27 mouse cellular contexts compared by ENCODE assay signal in genomic region chr2:61436591-61436990, GRCm38 (mm10).
"Had no signal": no experiment of that assay in that cellular context is flagged by ENCODE, and none has a peak within 500 bp of the region (broad histone marks: within the 10 kb centered on the region; RNA-seq: fewer than 3 reads in every experiment).

No protein-coding gene starts in this region.

- ATAC-seq: forebrain, embryonic 13.5 days; forebrain, embryonic 14.5 days; forebrain, embryonic 15.5 days; forebrain, embryonic 16.5 days; forebrain, postnatal 0 days had no signal

- DNase-seq: cerebellum, adult 8-10 months; cerebellum, adult 9-10 months; cerebellum, adult 9-11 months; cerebellum, postnatal 10 days; cerebellum, postnatal 14 days; cerebellum, postnatal 25 days; cerebellum, postnatal 36 days; embryo, embryonic 11 days; forebrain, postnatal 0 days; gastrocnemius, adult 2 months; gastrocnemius, postnatal 10 days; gastrocnemius, postnatal 14 days; gastrocnemius, postnatal 25 days; gastrocnemius, postnatal 36 days; heart, adult 18-20 months; heart, adult 2 months had no signal

- H3K4me3 ChIP-seq: embryonic facial prominence, embryonic 10.5 days; embryonic facial prominence, embryonic 12.5 days; embryonic facial prominence, embryonic 13.5 days; embryonic facial prominence, embryonic 15.5 days; erythroblast, embryonic 14.5 days; forebrain, embryonic 10.5 days; forebrain, embryonic 12.5 days; forebrain, embryonic 13.5 days; forebrain, embryonic 15.5 days; gastrocnemius, adult 2 months; heart, adult 2 months had no signal

- H3K36me3 ChIP-seq: embryonic facial prominence, embryonic 10.5 days; embryonic facial prominence, embryonic 12.5 days; embryonic facial prominence, embryonic 13.5 days; embryonic facial prominence, embryonic 15.5 days; forebrain, embryonic 10.5 days; forebrain, embryonic 12.5 days; forebrain, embryonic 15.5 days had no signal

- H3K9me3 ChIP-seq: embryonic facial prominence, embryonic 10.5 days; embryonic facial prominence, embryonic 12.5 days; embryonic facial prominence, embryonic 13.5 days; embryonic facial prominence, embryonic 15.5 days; forebrain, embryonic 10.5 days; forebrain, embryonic 12.5 days; forebrain, embryonic 13.5 days; forebrain, embryonic 15.5 days had no signal

- H3K4me2 ChIP-seq: embryonic facial prominence, embryonic 12.5 days; embryonic facial prominence, embryonic 13.5 days; embryonic facial prominence, embryonic 15.5 days; forebrain, embryonic 12.5 days; forebrain, embryonic 13.5 days; forebrain, embryonic 15.5 days had no signal

- H3K27ac ChIP-seq: embryonic facial prominence, embryonic 10.5 days; embryonic facial prominence, embryonic 12.5 days; embryonic facial prominence, embryonic 13.5 days; embryonic facial prominence, embryonic 15.5 days; forebrain, embryonic 10.5 days; forebrain, embryonic 12.5 days; forebrain, embryonic 13.5 days; forebrain, embryonic 15.5 days; gastrocnemius, adult 2 months; heart, adult 2 months had no signal

- H3K4me1 ChIP-seq: embryonic facial prominence, embryonic 10.5 days; embryonic facial prominence, embryonic 12.5 days; embryonic facial prominence, embryonic 13.5 days; embryonic facial prominence, embryonic 15.5 days; forebrain, embryonic 10.5 days; forebrain, embryonic 12.5 days; forebrain, embryonic 13.5 days; forebrain, embryonic 15.5 days had no signal

- H3K27me3 ChIP-seq: embryonic facial prominence, embryonic 12.5 days; embryonic facial prominence, embryonic 13.5 days; embryonic facial prominence, embryonic 15.5 days; forebrain, embryonic 12.5 days; forebrain, embryonic 13.5 days; forebrain, embryonic 15.5 days had no signal

- H3K9ac ChIP-seq: embryonic facial prominence, embryonic 12.5 days; embryonic facial prominence, embryonic 13.5 days; embryonic facial prominence, embryonic 15.5 days; forebrain, embryonic 12.5 days; forebrain, embryonic 13.5 days; forebrain, embryonic 15.5 days; forebrain, postnatal 0 days had no signal
